Mouse (Mus musculus) neural tube, embryonic 11.5 days (tissue): Measurements from ENCODE around the gene Sf3a3. TPM values are rescaled to one million over a fixed set of nuclear protein-coding genes. Genes with fewer than 3 reads are reported as not detected.
"Not testable (repeated sequence)": the region's sequence is repeated elsewhere in the genome, so short reads cannot be mapped to it uniquely, and the experiment has no call there.

ENCODE experiments used
- ATAC-seq: fragments of 200-750 bp; cut with Nextera tagmentation; 2 replicates; pipeline ENCODE4 v1.8.0; 2017; ENCODE audit warnings: moderate number of reproducible peaks, mild to moderate bottlenecking, moderate TSS enrichment, moderate library complexity; ENCODE audit not compliant: insufficient read depth, low FRiP score, low TSS enrichment
- DNase-seq: peaks from one replicate; pipeline ENCODE4 v3.0.0-alpha.2; 2015; ENCODE audit warnings: low spot score
- H3K27ac ChIP-seq: fragments of 300-500 bp; sonication (generic); 2 replicates; pipeline ENCODE4 v1.5.1; 2014; ENCODE audit warnings: low read depth, mild to moderate bottlenecking, low read length
- H3K27me3 ChIP-seq: fragments of 300-500 bp; sonication (generic); 2 replicates; pipeline ENCODE4 v1.6.1; 2014; ENCODE audit warnings: mild to moderate bottlenecking, low read length, mixed read lengths; ENCODE audit not compliant: control insufficient read depth, insufficient read depth
- H3K36me3 ChIP-seq: fragments of 300-500 bp; sonication (generic); 2 replicates; pipeline ENCODE4 v1.6.1; 2014; ENCODE audit warnings: mild to moderate bottlenecking, low read length, moderate library complexity, mixed read lengths; ENCODE audit not compliant: control insufficient read depth, insufficient read depth
- H3K4me1 ChIP-seq: fragments of 300-500 bp; sonication (generic); 2 replicates; pipeline ENCODE4 v1.6.1; 2014; ENCODE audit warnings: low read length, mixed read lengths; ENCODE audit not compliant: control insufficient read depth, insufficient read depth
- H3K4me2 ChIP-seq: fragments of 300-500 bp; sonication (generic); 2 replicates; pipeline ENCODE4 v1.6.1; 2014; ENCODE audit warnings: low read depth, mild to moderate bottlenecking, moderate library complexity
- H3K4me3 ChIP-seq: fragments of 300-500 bp; sonication (generic); 2 replicates; pipeline ENCODE4 v1.5.1; 2014; ENCODE audit warnings: low read depth, low read length
- H3K9ac ChIP-seq: fragments of 300-500 bp; sonication (generic); 2 replicates; pipeline ENCODE4 v1.6.1; 2014; ENCODE audit warnings: mild to moderate bottlenecking, low read length
- H3K9me3 ChIP-seq: fragments of 300-500 bp; sonication (generic); 2 replicates; pipeline ENCODE4 v1.6.1; 2016; ENCODE audit warnings: low read length; ENCODE audit not compliant: control insufficient read depth
- WGBS: fragments of 180-500 bp; shearing (Covaris S2); extraction: QIAGEN DNeasy Blood & Tissue Kit; methylation state at CpG from one replicate; pipeline ENCODE4 v1.1.7; 2014; 5-methylcytosine and 5-hydroxymethylcytosine counted together
- polyA plus RNA-seq: library from polyadenylated mRNA; unstranded; fragments of >200 nt; fragmentation: Nextera tagmentation; extraction: Ambion mirVana; gene quantifications from 2 replicates; pipeline ENCODE4 v1.2.1, GENCODE M21; 2014

Sf3a3 gene
- polyA plus RNA-seq, 1 experiment from 2014 or later: 196 TPM

- DNase-seq (peak; percentile 49), ATAC-seq (no peak)
- Histone ChIP-seq H3K4me1 (peaks cover 16% of the 10 kb centered on the region), H3K9ac (no peak overlapping the region), H3K4me3 (peak overlapping the region; percentile 16; the same call in 1 of the 2 replicates), H3K4me2 (peak overlapping the region; percentile 37), H3K27me3 (peaks cover 7% of the 10 kb centered on the region; the same call in 1 of the 2 replicates), H3K36me3 (no peaks in the 10 kb centered on the region), H3K27ac (0 out of 2 replicates have a peak overlapping the region, but pooled peaks have one; percentile 23), H3K9me3 (no peaks in the 10 kb centered on the region)
- WGBS: 4% methylated on average over 18 of the region's 18 CpGs
These were observed 4.6 kb upstream of the Sf3a3 start for GRCm38 (mm10) chr4:124709961-124710446.

- no peak overlapping the region for H3K4me3 ChIP-seq
- DNase-seq (peak; percentile 43), ATAC-seq (no peak)
- 16% methylated on average over 5 of the region's 5 CpGs for WGBS
- no peak overlapping the region for H3K4me2 ChIP-seq
- no peaks in the 10 kb centered on the region for H3K9me3 ChIP-seq
- H3K27me3 ChIP-seq: peaks cover 7% of the 10 kb centered on the region; the same call in 1 of the 2 replicates
- peaks cover 20% of the 10 kb centered on the region; the same call in 1 of the 2 replicates for H3K4me1 ChIP-seq
- H3K27ac ChIP-seq: no peak overlapping the region
- H3K36me3 ChIP-seq: no peaks in the 10 kb centered on the region
- H3K9ac ChIP-seq: no peak overlapping the region
These were observed 3.7 kb upstream of the Sf3a3 start for GRCm38 (mm10) chr4:124710776-124711291.

- 83% methylated on average over 6 of the region's 6 CpGs for WGBS
- Histone ChIP-seq H3K9me3 (no peaks in the 10 kb centered on the region), H3K27ac (no peak overlapping the region), H3K4me3 (no peak overlapping the region), H3K9ac (no peak overlapping the region), H3K36me3 (no peaks in the 10 kb centered on the region), H3K4me2 (no peak overlapping the region), H3K27me3 (peaks cover 7% of the 10 kb centered on the region; the same call in 1 of the 2 replicates), H3K4me1 (peaks cover 20% of the 10 kb centered on the region; the same call in 1 of the 2 replicates)
- no peak for ATAC-seq
- no peak for DNase-seq
These were observed 2.0 kb upstream of the Sf3a3 start for GRCm38 (mm10) chr4:124712618-124713017.

- H3K9me3 ChIP-seq, H3K27me3 ChIP-seq, DNase-seq, H3K4me3 ChIP-seq, H3K4me2 ChIP-seq, ATAC-seq, H3K36me3 ChIP-seq, H3K27ac ChIP-seq, H3K9ac ChIP-seq: not testable (repeated sequence)
- peaks cover 17% of the 10 kb centered on the region; the same call in 1 of the 2 replicates for H3K4me1 ChIP-seq
- WGBS: 81% methylated on average over 4 of the region's 5 CpGs
These were observed 726 bp upstream of the Sf3a3 start for GRCm38 (mm10) chr4:124713850-124714249.

GRCm38 (mm10) chr4:124719101-124719500, 4.5 kb downstream of the Sf3a3 start:
- H3K27me3 ChIP-seq: no peaks in the 10 kb centered on the region
- no peak overlapping the region for H3K4me2 ChIP-seq
- H3K9ac ChIP-seq: no peak overlapping the region
- H3K9me3 ChIP-seq: no peaks in the 10 kb centered on the region
- 91% methylated on average over 4 of the region's 4 CpGs for WGBS
- H3K4me3 ChIP-seq: no peak overlapping the region
- peaks cover 20% of the 10 kb centered on the region for H3K36me3 ChIP-seq
- no peak overlapping the region for H3K27ac ChIP-seq
- no peak for ATAC-seq
- peaks cover 5% of the 10 kb centered on the region; the same call in 1 of the 2 replicates for H3K4me1 ChIP-seq
- DNase-seq: no peak

- no peak for ATAC-seq
- WGBS: 82% methylated on average over 6 of the region's 6 CpGs
- H3K4me3 ChIP-seq: no peak overlapping the region
- no peak for DNase-seq
- no peaks in the 10 kb centered on the region for H3K4me1 ChIP-seq
- no peaks in the 10 kb centered on the region for H3K27me3 ChIP-seq
- H3K4me2 ChIP-seq: no peak overlapping the region
- peaks cover 29% of the 10 kb centered on the region for H3K36me3 ChIP-seq
- H3K9ac ChIP-seq: no peak overlapping the region
- H3K9me3 ChIP-seq: no peaks in the 10 kb centered on the region
- H3K27ac ChIP-seq: no peak overlapping the region
These were observed 11.5 kb downstream of the Sf3a3 start for GRCm38 (mm10) chr4:124726121-124726520.

GRCm38 (mm10) chr4:124736952-124737351, 22.4 kb downstream of the Sf3a3 start:
- H3K4me2 ChIP-seq: no peak overlapping the region
- WGBS: 69% methylated on average over 2 of the region's 2 CpGs
- no peaks in the 10 kb centered on the region for H3K9me3 ChIP-seq
- H3K27ac ChIP-seq: no peak overlapping the region
- H3K4me1 ChIP-seq: peaks cover under 1% of the 10 kb centered on the region; the same call in 1 of the 2 replicates
- no peak for ATAC-seq
- no peak overlapping the region for H3K4me3 ChIP-seq
- H3K36me3 ChIP-seq: no peaks in the 10 kb centered on the region
- H3K27me3 ChIP-seq: no peaks in the 10 kb centered on the region
- H3K9ac ChIP-seq: no peak overlapping the region
- DNase-seq: no peak

GRCm38 (mm10) chr4:124737486-124737885, 22.9 kb downstream of the Sf3a3 start:
- Histone ChIP-seq H3K4me3 (no peak overlapping the region), H3K27me3 (no peaks in the 10 kb centered on the region), H3K9ac (no peak overlapping the region), H3K9me3 (no peaks in the 10 kb centered on the region), H3K36me3 (no peaks in the 10 kb centered on the region), H3K27ac (no peak overlapping the region), H3K4me2 (no peak overlapping the region), H3K4me1 (peaks cover 5% of the 10 kb centered on the region; the same call in 1 of the 2 replicates)
- no peak for DNase-seq
- ATAC-seq: no peak
- WGBS: 78% methylated on average over 5 of the region's 5 CpGs

- Histone ChIP-seq H3K4me1 (peaks cover 5% of the 10 kb centered on the region; the same call in 1 of the 2 replicates), H3K36me3 (no peaks in the 10 kb centered on the region), H3K9ac (no peak overlapping the region), H3K4me2 (no peak overlapping the region), H3K9me3 (no peaks in the 10 kb centered on the region), H3K27me3 (no peaks in the 10 kb centered on the region), H3K27ac (no peak overlapping the region), H3K4me3 (no peak overlapping the region)
- no peak for DNase-seq
- 68% methylated on average over 4 of the region's 4 CpGs for WGBS
- no peak for ATAC-seq
These were observed 23.4 kb downstream of the Sf3a3 start for GRCm38 (mm10) chr4:124738013-124738412.
